Mouse (Mus musculus): Measurements from ENCODE around the gene Hnrnph2. TPM values are rescaled to one million over a fixed set of nuclear protein-coding genes. Genes with fewer than 3 reads are reported as not detected.

Hnrnph2 gene
- polyA plus RNA-seq (2016; fragmentation: Nextera tagmentation; extraction: Ambion mirVana), result 232 and 239 TPM in 2 replicates

GRCm38 (mm10) chrX:134600659-134601379 lies at the start of gene Hnrnph2, which contains the start of gene Gla:
TSS of gene Hnrnph2 (plus strand) at chrX:134601179.
TSS of gene Gla (minus strand) at chrX:134601125.
- DNase-seq (ENCODE audit: extremely low spot score, low spot score), result peak; percentile 88
- H3K4me3 ChIP-seq, result peak within 1 kb of the TSS; percentile 63
- H3K27me3 ChIP-seq (ENCODE audit: poor library complexity, severe bottlenecking), result peaks cover 16% of the 10 kb centered on the region
- H3K4me1 ChIP-seq, result peaks cover 21% of the 10 kb centered on the region
- peak within 1 kb of the TSS; percentile 93 for H3K27ac ChIP-seq
- peaks cover 13% of the 10 kb centered on the region for H3K36me3 ChIP-seq (replicated peaks)
- WGBS, result 17% methylated on average over 33 of the region's 33 CpGs
- H3K9me3 ChIP-seq, result no peaks in the 10 kb centered on the region

- no peaks in the 10 kb centered on the region for H3K9me3 ChIP-seq
- 93% methylated on average over 4 of the region's 4 CpGs for WGBS
- H3K4me3 ChIP-seq, result no peak overlapping the region
- H3K27me3 ChIP-seq (ENCODE audit: poor library complexity, severe bottlenecking), result no peaks in the 10 kb centered on the region
- DNase-seq (ENCODE audit: extremely low spot score, low spot score), result no peak
- no peaks in the 10 kb centered on the region for H3K36me3 ChIP-seq (replicated peaks)
- H3K27ac ChIP-seq, result no peak overlapping the region
- H3K4me1 ChIP-seq, result no peaks in the 10 kb centered on the region
Observed at GRCm38 (mm10) chrX:134553326-134553725, 47.7 kb upstream of the Hnrnph2 start.

- H3K27ac ChIP-seq, result no peak overlapping the region
- 77% methylated on average over 6 of the region's 6 CpGs for WGBS
- no peaks in the 10 kb centered on the region for H3K36me3 ChIP-seq (replicated peaks)
- no peak for DNase-seq (ENCODE audit: extremely low spot score, low spot score)
- H3K4me3 ChIP-seq, result no peak overlapping the region
- H3K27me3 ChIP-seq (ENCODE audit: poor library complexity, severe bottlenecking), result no peaks in the 10 kb centered on the region
- H3K4me1 ChIP-seq, result no peaks in the 10 kb centered on the region
- no peaks in the 10 kb centered on the region for H3K9me3 ChIP-seq
Observed at GRCm38 (mm10) chrX:134554425-134554824, 46.6 kb upstream of the Hnrnph2 start.

- Histone ChIP-seq H3K4me3 (no peak overlapping the region), H3K36me3 (replicated peaks) (no peaks in the 10 kb centered on the region), H3K27me3 (ENCODE audit: poor library complexity, severe bottlenecking) (peaks cover 20% of the 10 kb centered on the region; the same call in 1 of the 2 replicates), H3K27ac (no peak overlapping the region), H3K4me1 (no peaks in the 10 kb centered on the region), H3K9me3 (no peaks in the 10 kb centered on the region)
- 92% methylated on average over 4 of the region's 4 CpGs for WGBS
- DNase-seq (ENCODE audit: extremely low spot score, low spot score), result no peak
Observed at GRCm38 (mm10) chrX:134564326-134564725, 36.7 kb upstream of the Hnrnph2 start.

GRCm38 (mm10) chrX:134566536-134567222 lies 34.3 kb upstream of the Hnrnph2 start:
- Histone ChIP-seq H3K27ac (no peak overlapping the region), H3K4me3 (no peak overlapping the region), H3K27me3 (ENCODE audit: poor library complexity, severe bottlenecking) (peaks cover 20% of the 10 kb centered on the region; the same call in 1 of the 2 replicates), H3K4me1 (no peaks in the 10 kb centered on the region), H3K36me3 (replicated peaks) (no peaks in the 10 kb centered on the region), H3K9me3 (no peaks in the 10 kb centered on the region)
- 93% methylated on average over 8 of the region's 8 CpGs for WGBS
- DNase-seq (ENCODE audit: extremely low spot score, low spot score), result no peak

GRCm38 (mm10) chrX:134577896-134578295 lies 23.1 kb upstream of the Hnrnph2 start:
- Histone ChIP-seq H3K4me3 (no peak overlapping the region), H3K9me3 (no peaks in the 10 kb centered on the region), H3K4me1 (no peaks in the 10 kb centered on the region), H3K36me3 (replicated peaks) (no peaks in the 10 kb centered on the region), H3K27ac (no peak overlapping the region), H3K27me3 (ENCODE audit: poor library complexity, severe bottlenecking) (peaks cover 12% of the 10 kb centered on the region)
- DNase-seq (ENCODE audit: extremely low spot score, low spot score), result no peak
- 89% methylated on average over 4 of the region's 4 CpGs for WGBS

- Histone ChIP-seq H3K9me3 (no peaks in the 10 kb centered on the region), H3K4me3 (no peak overlapping the region), H3K27ac (no peak overlapping the region), H3K36me3 (replicated peaks) (no peaks in the 10 kb centered on the region), H3K4me1 (peaks cover 4% of the 10 kb centered on the region; the same call in 1 of the 2 replicates), H3K27me3 (ENCODE audit: poor library complexity, severe bottlenecking) (peaks cover 21% of the 10 kb centered on the region)
- WGBS, result 85% methylated on average over 14 of the region's 14 CpGs
- no peak for DNase-seq (ENCODE audit: extremely low spot score, low spot score)
Observed at GRCm38 (mm10) chrX:134580528-134581305, 20.3 kb upstream of the Hnrnph2 start.

- WGBS, result 86% methylated on average over 11 of the region's 11 CpGs
- no peaks in the 10 kb centered on the region for H3K9me3 ChIP-seq
- H3K27me3 ChIP-seq (ENCODE audit: poor library complexity, severe bottlenecking), result peaks cover 21% of the 10 kb centered on the region
- H3K27ac ChIP-seq, result no peak overlapping the region
- no peak for DNase-seq (ENCODE audit: extremely low spot score, low spot score)
- H3K4me1 ChIP-seq, result peaks cover 11% of the 10 kb centered on the region
- H3K4me3 ChIP-seq, result no peak overlapping the region
- peaks cover 3% of the 10 kb centered on the region; the same call in 1 of the 2 replicates for H3K36me3 ChIP-seq (replicated peaks)
Observed at GRCm38 (mm10) chrX:134582270-134582669, 18.7 kb upstream of the Hnrnph2 start.

- Histone ChIP-seq H3K27ac (no peak within 1 kb of the TSS), H3K27me3 (ENCODE audit: poor library complexity, severe bottlenecking) (peaks cover 21% of the 10 kb centered on the region), H3K9me3 (no peaks in the 10 kb centered on the region), H3K4me3 (no peak within 1 kb of the TSS), H3K4me1 (peaks cover 11% of the 10 kb centered on the region), H3K36me3 (replicated peaks) (peaks cover 10% of the 10 kb centered on the region)
- 82% methylated on average over 11 of the region's 11 CpGs for WGBS
- no peak for DNase-seq (ENCODE audit: extremely low spot score, low spot score)
Observed at GRCm38 (mm10) chrX:134582888-134583669, 17.9 kb upstream of the Hnrnph2 start, which contains the start of gene Btk. TSS of gene Btk (minus strand) at chrX:134583570.

- peaks cover 25% of the 10 kb centered on the region for H3K27me3 ChIP-seq (ENCODE audit: poor library complexity, severe bottlenecking)
- peak within 1 kb of the TSS; percentile 64 for H3K4me3 ChIP-seq
- H3K36me3 ChIP-seq (replicated peaks), result peaks cover 33% of the 10 kb centered on the region
- peak; percentile 85 for DNase-seq (ENCODE audit: extremely low spot score, low spot score)
- peaks cover 11% of the 10 kb centered on the region for H3K4me1 ChIP-seq
- H3K27ac ChIP-seq, result peak within 1 kb of the TSS; percentile 90
- H3K9me3 ChIP-seq, result no peaks in the 10 kb centered on the region
- WGBS, result 17% methylated on average over 45 of the region's 45 CpGs
Observed at GRCm38 (mm10) chrX:134585103-134586002, 15.6 kb upstream of the Hnrnph2 start, which contains the start of gene Rpl36a. TSS of gene Rpl36a (plus strand) at chrX:134585654.

- H3K4me1 ChIP-seq, result peaks cover 11% of the 10 kb centered on the region
- peak overlapping the region; percentile 64 for H3K4me3 ChIP-seq
- no peak for DNase-seq (ENCODE audit: extremely low spot score, low spot score)
- peaks cover 41% of the 10 kb centered on the region for H3K36me3 ChIP-seq (replicated peaks)
- H3K27me3 ChIP-seq (ENCODE audit: poor library complexity, severe bottlenecking), result peaks cover 23% of the 10 kb centered on the region
- peak overlapping the region; percentile 90 for H3K27ac ChIP-seq
- 34% methylated on average over 8 of the region's 8 CpGs for WGBS
- H3K9me3 ChIP-seq, result no peaks in the 10 kb centered on the region
Observed at GRCm38 (mm10) chrX:134586447-134586846, 14.5 kb upstream of the Hnrnph2 start.

Measured in forebrain, embryonic 10.5 days (tissue).